Mouse (Mus musculus) ES-Bruce4 (cell line): ENCODE measurements around the gene Rgcc.

ENCODE experiments used
- CTCF ChIP-seq: IDR thresholded peaks from one replicate; pipeline ENCODE4 v1.8.1; 2011; ENCODE audit warnings: low read depth, low read length
- POLR2A ChIP-seq: IDR thresholded peaks from one replicate; pipeline ENCODE4 v1.8.1; 2011; ENCODE audit warnings: low read length; ENCODE audit not compliant: insufficient read depth

GRCm38 (mm10) chr14:79242386-79242720, 59.1 kb downstream of the Rgcc start:
- TF ChIP-seq POLR2A (no peak), CTCF (no peak)
